Mouse (Mus musculus): Measurements from ENCODE around the gene R3hdml.

DNA sequence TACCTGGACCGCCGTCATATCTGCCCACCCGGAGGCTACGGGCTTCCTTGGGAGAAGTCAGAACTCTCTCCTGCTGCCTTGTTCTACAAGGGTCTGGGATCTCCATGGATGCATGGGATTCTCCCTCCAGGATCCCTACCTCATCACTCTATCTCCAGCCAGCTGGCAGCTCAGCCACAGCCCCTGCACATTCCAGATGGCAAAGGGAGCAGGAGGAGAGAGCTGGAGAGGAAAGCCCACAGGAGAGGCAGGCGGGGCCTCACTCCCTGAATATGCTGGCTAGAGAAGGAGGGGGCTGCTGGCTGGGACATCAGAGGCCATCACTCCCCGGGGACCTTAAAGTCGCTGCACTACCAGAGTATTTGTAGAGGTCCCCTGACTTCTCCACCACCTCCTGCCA, 767 bp upstream of the R3hdml start:
- TF ChIP-seq CTCF (IDR thresholded peaks at IDR 0.05; ENCODE audit: low read depth) (no peak), EP300 (IDR thresholded peaks at IDR 0.05; ENCODE audit: low read depth) (no peak)
